Mouse (Mus musculus): ENCODE data around the gene Lrrc36.
A peak's percentile ranks its signal among the peaks of the same experiment; 100 is the strongest.

The Lrrc36 gene

DNA sequence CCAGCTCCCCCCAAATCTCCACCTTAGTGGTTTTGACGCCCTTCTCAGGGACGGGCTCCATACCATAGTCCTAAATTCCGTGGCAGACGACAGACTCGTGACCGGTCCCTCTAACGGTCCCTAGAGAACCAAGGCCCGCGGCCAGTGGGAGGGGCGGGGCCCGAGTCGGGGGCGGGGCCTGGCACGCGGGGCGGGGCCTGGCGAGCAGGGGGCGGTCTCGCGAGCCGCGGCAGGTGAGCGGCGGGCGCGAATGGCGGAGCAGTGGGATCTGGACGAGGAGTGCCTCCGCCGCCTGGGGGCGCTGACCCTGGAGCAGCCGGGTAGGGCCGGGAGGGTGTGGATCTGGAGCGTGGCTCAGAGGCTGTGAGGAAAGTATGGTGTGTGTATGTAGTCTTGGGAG, at the start of gene Lrrc36, which contains the start of gene Kctd19:
TSS of gene Lrrc36 (plus strand) at position 181 of the 400 bp plus-strand sequence.
TSS of gene Kctd19 (minus strand) at position 112 of the 400 bp plus-strand sequence.
- DNase-seq (ENCODE audit: low spot score), result peak; percentile 25

DNA sequence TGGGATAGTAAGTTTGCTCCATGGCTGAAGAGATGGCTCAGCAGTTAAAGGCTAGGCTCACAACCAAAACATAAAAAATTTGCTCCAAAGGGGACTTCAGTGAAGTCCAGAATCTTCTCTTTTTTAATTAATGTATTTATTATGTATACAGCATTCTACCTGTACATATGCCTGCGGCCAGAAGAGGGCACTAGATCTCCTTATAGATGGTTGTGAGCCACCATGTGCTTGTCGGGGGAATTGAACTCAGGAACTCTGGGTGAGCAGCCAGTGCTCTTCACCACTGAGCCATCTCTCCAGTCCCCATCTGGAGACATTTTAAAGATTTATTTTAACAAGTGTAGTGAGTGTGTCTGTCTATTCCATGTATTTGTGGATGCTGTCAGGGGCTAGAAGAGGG, 46.3 kb upstream of the Lrrc36 start:
- no peak for DNase-seq (ENCODE audit: low spot score)

- no peak for DNase-seq (ENCODE audit: low spot score)
These were observed 40.9 kb upstream of the Lrrc36 start for GRCm38 (mm10) chr8:105372473-105372872.

DNA sequence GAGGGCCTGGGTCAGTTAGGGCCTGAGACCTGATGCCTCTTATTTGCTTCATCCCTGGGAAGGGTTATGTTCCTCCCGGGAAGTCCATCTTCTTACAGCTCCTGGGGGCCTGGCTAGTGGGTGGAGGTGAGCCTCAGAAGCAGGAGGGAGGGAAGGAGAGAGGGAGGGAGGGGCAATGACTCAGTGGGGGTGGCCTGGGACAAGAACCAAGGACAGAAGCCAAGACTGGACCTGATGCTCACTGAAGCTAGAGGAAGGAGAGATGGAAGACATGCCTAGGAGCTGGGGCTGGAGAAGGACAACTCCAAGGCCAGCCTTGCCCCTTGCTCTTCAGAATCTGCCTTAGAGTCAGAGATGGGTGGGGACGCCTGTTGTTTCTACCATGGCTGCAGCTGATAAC, 40.3 kb upstream of the Lrrc36 start, which contains the start of gene Plekhg4:
TSS of gene Plekhg4 (plus strand) at position 243 of the 400 bp plus-strand sequence.
- DNase-seq (ENCODE audit: low spot score), result no peak

DNA sequence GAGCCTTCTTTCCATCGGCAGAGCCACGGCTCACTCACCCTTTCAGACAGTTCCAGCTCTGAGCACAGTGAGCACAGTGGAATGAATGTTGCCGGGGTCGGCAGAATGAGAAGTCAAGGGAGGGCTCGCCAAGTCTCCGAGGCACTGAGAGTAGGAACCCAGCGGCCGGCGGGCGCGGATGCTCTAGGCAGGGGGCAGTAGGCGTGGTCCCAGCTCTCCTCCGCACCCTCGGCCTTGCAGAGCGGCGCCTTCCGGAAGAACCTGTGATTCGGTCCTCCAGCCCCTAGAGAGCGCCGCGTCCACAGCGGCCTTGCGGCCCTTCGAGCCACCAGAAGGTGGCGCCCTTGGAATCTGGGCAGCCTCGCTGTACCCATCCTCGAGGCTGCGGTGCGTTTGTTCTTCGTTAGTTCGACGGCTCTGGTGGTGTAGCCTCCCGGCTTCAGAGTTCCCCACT, 38.8 kb upstream of the Lrrc36 start:
- peak; percentile 26 for DNase-seq (ENCODE audit: low spot score)

DNA sequence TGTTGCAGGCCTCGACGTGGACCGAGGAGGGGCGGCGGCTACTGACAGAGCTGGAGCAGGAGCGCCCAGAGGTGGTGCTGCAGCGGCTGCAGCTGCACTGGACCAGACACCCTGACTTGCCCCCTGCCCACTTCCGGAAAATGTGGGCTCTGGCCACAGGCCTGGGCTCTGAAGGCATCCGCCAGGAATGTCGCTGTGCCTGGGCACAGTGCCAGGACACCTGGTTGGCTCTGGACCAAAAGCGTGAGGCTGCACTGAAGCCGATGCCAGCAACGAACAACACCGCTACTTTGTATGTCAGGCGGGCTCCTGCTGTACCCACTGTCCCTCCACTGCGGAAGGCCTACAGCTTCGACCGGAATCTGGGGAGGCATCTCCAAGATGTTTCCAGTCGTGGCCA, 34.7 kb upstream of the Lrrc36 start:
- no peak for DNase-seq (ENCODE audit: low spot score)

- DNase-seq (ENCODE audit: low spot score), result no peak
These were observed 33.1 kb upstream of the Lrrc36 start for GRCm38 (mm10) chr8:105380308-105380707.

DNA sequence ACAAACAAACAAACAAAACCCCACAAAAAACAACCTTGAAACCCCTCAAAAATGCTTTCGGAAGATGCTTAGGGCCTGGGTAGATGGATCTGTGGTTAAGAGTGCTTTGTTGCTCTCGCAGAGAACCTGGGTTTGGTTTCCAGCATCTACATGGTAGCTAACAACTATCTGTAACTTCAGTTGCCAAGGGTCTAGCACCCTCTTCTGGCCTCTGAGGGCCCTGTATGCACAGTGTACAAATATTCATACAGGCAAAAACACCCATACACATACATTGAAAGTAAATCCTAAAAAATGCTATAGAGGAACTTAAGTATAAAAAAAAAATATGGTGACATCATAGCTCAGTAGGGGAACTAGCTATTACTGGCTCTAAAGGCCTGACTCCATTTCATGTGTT, 29.3 kb upstream of the Lrrc36 start:
- DNase-seq (ENCODE audit: low spot score), result no peak

DNA sequence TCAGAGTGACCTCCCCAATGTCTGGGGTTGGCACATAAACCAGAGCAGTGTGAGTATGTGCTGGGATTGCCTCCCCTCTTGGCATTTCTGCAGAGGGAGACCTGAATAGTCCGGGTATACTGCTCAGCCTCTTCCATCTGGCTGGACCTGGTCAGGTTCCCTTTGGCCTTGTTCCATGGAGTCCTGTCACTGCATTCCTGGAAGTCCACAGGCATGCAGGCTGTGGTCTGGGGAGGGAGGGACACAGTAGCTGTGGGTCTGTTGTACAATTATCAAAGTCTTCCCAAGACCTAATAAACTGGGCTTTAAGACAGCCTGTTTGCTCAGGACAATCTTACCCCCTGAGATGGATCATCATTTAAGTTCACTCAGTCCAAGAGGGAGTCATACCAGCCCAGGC, 26.2 kb upstream of the Lrrc36 start:
- no peak for DNase-seq (ENCODE audit: low spot score)

- DNase-seq (ENCODE audit: low spot score), result no peak
These were observed 24.3 kb upstream of the Lrrc36 start for GRCm38 (mm10) chr8:105389096-105389495.

- no peak for DNase-seq (ENCODE audit: low spot score)
These were observed 20.1 kb upstream of the Lrrc36 start for GRCm38 (mm10) chr8:105393089-105393787.

DNA sequence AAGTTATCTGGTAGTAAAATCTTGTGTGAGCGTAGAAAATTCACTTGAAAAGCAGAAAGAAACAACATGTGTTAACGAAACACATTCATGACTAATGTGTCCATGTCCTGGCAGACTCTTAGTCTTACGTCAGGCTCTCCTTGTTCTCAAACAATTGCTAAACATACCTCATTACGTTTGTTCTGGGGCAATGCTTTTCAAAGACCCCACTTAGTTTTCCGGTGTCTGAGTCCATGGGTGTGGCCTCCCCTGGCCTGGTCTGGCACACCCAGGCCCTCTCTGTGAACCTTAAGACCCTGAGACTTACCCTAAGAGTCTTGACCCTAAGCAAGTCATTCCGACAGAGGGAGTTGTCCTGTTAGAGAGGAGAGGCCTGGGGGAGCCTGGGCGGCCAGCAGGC, 19.5 kb upstream of the Lrrc36 start:
- no peak for DNase-seq (ENCODE audit: low spot score)

DNA sequence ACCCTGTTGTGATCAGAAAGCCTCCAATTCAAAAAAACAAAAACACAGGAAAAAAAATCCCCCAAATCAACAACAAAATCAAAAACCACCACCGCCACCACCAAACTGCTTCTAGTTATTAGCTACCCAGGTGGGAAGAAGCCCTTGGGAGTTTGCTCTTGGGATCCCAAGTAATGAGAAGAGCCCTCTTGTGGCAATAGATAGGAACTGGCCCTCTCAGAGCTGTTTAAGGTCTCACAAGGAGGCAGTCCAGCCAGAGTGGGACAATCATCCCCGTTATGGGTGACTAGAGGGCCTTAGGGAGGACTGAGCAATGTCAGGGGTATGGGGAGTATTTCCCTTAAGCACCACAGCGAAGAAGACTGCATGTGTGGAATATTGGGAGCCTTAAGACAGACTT, 15.6 kb upstream of the Lrrc36 start:
- DNase-seq (ENCODE audit: low spot score), result peak; percentile 13

GRCm38 (mm10) chr8:105400016-105400415, 13.4 kb upstream of the Lrrc36 start:
- DNase-seq (ENCODE audit: low spot score), result no peak

GRCm38 (mm10) chr8:105403467-105403866, 9.9 kb upstream of the Lrrc36 start:
- no peak for DNase-seq (ENCODE audit: low spot score)

DNA sequence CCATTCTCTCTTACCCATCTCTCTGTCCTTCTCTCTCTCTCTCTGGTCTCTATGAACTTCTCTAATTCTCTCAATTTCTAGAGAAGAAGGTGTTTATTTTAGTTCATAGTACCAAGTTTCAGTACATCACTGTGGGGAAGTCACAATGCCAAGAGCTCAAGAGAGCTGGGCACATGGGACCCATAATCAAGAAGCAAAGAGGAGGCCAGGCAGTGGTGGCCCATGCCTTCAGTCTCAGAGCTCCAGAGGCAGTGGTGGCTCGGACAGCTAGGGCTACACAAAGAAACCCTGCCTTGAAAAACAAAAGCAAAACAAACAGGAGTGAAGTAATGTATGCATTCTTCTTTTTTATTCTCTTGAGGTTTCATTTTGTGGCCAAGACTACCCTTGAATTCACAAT, 8.9 kb upstream of the Lrrc36 start:
- no peak for DNase-seq (ENCODE audit: low spot score)

DNA sequence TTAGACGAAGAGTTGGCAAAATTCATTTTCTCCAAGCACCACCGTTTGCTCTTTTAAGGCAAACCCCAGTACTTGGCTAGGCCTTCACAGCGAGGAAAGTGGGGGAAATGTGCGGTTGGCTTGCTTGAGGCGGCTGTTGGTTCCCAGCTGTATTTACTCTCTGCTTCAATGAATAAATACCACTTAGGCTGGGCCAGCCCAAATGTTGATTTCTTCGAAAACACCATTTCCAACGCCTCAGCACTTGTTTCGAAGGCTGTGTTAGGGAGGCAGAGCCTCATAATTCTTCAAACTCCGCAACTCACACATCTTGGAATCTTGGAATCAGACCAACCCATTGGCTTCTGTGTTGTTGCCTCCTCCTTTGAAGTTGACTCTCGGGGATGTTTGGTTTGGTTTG, 7.0 kb upstream of the Lrrc36 start:
- DNase-seq (ENCODE audit: low spot score), result no peak

DNA sequence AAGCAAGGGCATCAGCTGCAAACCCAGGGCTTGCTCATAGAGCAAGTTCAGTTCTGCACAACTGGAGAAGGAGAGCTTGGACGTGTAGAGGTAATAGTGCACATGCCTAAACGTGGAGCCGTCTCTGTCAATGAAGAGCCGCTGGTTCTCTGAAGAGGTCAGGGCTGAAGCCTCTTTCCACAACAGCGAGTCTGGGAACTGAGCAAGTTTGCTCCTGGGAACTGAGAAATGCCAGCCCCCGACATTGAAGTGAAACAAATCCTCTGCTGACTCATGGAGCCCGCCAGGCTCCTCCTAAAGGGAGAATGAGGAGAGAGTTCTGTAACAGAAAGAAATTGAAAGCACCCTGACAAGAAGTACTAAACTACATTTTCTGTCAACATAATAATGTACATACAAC, 5.0 kb upstream of the Lrrc36 start:
- DNase-seq (ENCODE audit: low spot score), result no peak

- DNase-seq (ENCODE audit: low spot score), result no peak
These were observed 3.4 kb upstream of the Lrrc36 start for GRCm38 (mm10) chr8:105409947-105410346.

DNA sequence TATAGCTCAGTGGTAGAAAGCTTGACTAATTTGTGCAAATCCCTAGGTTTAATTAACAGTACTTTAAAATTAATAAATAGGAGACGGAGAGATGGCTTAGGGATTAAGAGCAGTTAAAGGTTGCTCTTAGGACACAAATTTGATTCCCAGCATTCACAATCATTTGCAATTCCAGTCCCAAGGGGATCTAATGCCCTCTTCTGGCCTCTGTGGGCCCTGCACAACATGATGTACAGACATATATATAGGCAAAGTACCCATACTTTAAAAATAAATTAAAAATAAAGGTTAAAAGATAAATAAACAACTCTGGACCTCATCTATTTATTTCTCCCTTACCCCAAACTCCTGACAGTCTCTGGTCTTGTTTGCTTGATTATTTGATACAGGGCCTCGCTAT, 5.6 kb downstream of the Lrrc36 start:
- no peak for DNase-seq (ENCODE audit: low spot score)

DNA sequence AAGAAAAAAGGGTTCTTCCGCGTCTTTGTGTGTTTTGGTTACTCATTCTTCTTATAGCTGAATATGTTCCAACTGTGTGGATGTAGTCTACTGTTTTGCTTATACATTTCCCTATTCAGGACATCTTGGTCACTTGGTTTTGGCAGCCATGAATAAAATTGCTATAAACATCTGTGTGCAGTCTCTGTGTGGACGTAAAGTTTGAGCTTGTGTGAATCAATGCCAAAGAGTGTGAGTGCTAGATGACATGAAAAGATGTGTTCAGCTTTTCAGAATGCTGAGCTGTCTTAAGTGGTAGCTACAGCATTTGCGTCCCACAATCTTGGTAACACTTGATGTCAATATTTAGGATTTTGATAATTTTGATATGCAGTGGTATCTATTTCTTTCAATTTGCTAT, 6.4 kb downstream of the Lrrc36 start:
- DNase-seq (ENCODE audit: low spot score), result no peak

GRCm38 (mm10) chr8:105422006-105422405, 8.6 kb downstream of the Lrrc36 start:
- no peak for DNase-seq (ENCODE audit: low spot score)

GRCm38 (mm10) chr8:105426878-105427277, 13.5 kb downstream of the Lrrc36 start:
- no peak for DNase-seq (ENCODE audit: low spot score)

Measured in T-cell, adult 2 months (primary cell).